Mouse (Mus musculus) fat pad, adult 2 months (tissue): ENCODE results near the gene Gtdc1.

Experiments
- DNase-seq: peaks from one replicate; pipeline ENCODE4 v3.0.0-alpha.2; 2011; ENCODE audit warnings: low read depth, low spot score; ENCODE audit errors: extremely low read depth

Gene Gtdc1

GRCm38 (mm10) chr2:44538135-44538534 lies 389.3 kb downstream of the Gtdc1 start:
- DNase-seq = no peak

- no peak for DNase-seq
These were observed 391.7 kb downstream of the Gtdc1 start for GRCm38 (mm10) chr2:44535760-44536159.

GRCm38 (mm10) chr2:44535136-44535675 lies 392.3 kb downstream of the Gtdc1 start:
- DNase-seq = no peak

GRCm38 (mm10) chr2:44526110-44527032 lies 401.1 kb downstream of the Gtdc1 start:
- no peak for DNase-seq

GRCm38 (mm10) chr2:44525187-44525919 lies 402.1 kb downstream of the Gtdc1 start:
- no peak for DNase-seq

- no peak for DNase-seq
These were observed 408.2 kb downstream of the Gtdc1 start for GRCm38 (mm10) chr2:44519236-44519635.

- DNase-seq = no peak
These were observed 409.4 kb downstream of the Gtdc1 start for GRCm38 (mm10) chr2:44518085-44518484.
